Mouse (Mus musculus) bone marrow, adult 2 months (tissue): ENCODE results near the gene Atf6.

Experiments used
- CTCF ChIP-seq: fragments of 200-500 bp; IDR thresholded peaks from 2 replicates; pipeline ENCODE4 v1.5.1; 2011; ENCODE audit warnings: low read length, control low read depth; ENCODE audit not compliant: control insufficient read depth, insufficient read depth
- POLR2A ChIP-seq: fragments of 200-500 bp; IDR thresholded peaks from 2 replicates; pipeline ENCODE4 v1.6.1; 2011; ENCODE audit warnings: low read depth, mild to moderate bottlenecking, control low read depth, low read length, borderline replicate concordance; ENCODE audit not compliant: control insufficient read depth

DNA sequence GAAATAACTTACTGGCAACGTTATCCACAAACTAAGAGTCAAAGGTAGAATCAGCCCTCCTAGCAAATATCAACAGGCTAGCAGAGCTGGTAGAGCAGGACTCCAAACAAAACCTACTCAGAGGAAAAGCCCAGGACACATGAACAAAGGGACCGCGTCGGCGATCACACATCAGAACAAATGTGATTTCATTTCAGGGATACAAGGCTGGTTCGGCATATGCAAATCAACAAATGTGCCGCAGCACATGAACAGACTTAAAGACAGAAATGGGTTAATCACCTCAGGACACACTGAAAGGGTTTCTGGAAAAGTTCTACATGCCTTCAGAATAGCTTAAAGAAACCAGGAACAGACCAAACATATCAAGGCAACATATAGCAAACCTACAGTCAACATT lies 155.8 kb downstream of the Atf6 start:
- TF ChIP-seq POLR2A (no peak), CTCF (no peak)
